Mouse (Mus musculus) gastrocnemius, adult 8-10 months (tissue): ENCODE results near the gene Chn2. TPM values are rescaled to one million over a fixed set of nuclear protein-coding genes. Genes with fewer than 3 reads are reported as not detected.

ENCODE experiments used
- DNase-seq, 2 experiments: peaks; one replicate each; pipeline ENCODE4 v3.0.0; 2022; ENCODE audit warnings: low spot score in 2 of 2
- total RNA-seq, 4 experiments: library from RNA; stranded (reverse); gene quantifications; 2 replicates each; pipeline ENCODE4 v1.2.4; 2022

Chn2 gene
- total RNA-seq, 4 experiments from 2014 or later, result 0.75 to 1.7 (median 1.2) TPM

GRCm38 (mm10) chr6:54116299-54116698 lies 76.9 kb downstream of the Chn2 start:
- DNase-seq, result no peak

- DNase-seq, result no peak
These were observed 77.7 kb downstream of the Chn2 start for GRCm38 (mm10) chr6:54117001-54117591.

- no peak for DNase-seq
These were observed 79.0 kb downstream of the Chn2 start for GRCm38 (mm10) chr6:54118395-54118794.

DNA sequence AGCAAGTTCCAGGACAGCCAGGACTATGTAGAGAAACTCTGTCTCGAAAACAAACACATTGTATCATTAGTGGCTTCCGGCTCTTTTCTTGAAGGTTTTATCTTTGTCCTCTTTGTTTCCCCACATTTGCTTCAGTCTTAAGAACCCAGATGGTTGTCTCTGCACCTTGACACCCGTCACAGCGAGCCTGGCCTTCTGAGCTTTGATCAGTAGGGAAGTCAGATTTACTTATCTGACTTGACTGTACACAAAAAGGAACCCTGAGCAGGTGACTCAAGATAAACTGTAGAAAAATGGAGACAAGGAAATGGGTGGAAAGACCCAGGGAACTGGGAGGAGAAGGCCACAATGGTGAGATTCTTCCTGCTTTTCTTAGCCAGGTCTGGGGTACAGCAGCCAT lies 79.5 kb downstream of the Chn2 start:
- DNase-seq, result no peak

GRCm38 (mm10) chr6:54119461-54119860 lies 80.1 kb downstream of the Chn2 start:
- DNase-seq, result no peak

DNA sequence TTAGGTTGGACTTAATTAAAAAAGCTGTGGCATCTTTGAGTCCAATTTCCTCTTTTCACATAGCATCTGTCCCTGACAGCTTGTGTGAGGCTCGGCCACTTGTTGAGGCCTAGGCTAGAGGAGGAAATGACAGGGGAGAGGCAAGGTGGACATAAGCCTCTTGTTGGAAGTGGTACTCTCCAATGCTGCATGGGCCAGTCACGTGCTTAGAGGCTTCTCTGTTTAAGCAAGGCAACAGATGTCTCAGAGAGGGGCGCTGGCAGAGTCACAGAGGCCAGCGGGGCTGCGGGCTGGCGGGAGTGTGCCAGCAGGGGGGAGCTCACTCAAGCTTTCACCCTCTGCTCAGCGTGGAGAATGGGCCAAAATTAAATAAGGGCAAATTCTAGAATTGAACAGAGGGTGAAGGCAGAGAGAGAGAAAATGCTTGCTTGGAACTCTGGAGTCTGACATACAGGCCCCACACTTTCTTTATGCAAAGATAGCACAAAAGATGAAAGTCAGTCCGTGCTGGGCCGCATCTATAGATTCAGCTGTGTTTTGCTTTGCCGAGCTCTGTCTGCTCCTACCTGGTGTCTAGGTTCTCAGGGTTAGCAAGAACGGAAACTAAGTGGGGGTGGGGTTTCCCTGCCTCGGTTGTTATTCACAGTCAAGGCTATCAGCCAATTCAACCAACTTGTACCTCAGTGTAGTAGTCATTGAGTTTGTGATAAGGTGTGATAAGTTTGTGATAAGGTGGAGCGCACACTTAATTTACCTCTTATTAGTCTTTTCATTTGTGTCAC lies 80.7 kb downstream of the Chn2 start:
- DNase-seq, result no peak

DNA sequence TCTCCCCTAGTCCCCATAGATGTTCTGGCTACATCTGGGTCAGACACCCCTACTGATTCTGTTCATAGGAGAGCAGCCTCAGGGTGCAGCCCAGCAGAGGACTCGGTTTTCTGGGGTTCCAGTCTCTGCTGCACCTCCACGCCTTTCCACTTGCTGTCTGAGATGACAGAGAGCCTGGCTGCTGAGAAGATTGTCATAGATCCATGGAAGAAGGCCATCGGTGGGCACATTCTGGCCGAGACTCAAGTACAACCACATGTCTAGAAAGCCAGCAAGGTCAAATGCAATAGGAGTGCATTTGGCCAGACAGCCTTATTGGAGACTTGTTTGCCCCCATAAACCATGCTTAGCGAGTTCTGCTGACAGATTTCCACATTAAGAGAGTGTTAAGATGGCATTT lies 81.5 kb downstream of the Chn2 start:
- DNase-seq, result no peak

DNA sequence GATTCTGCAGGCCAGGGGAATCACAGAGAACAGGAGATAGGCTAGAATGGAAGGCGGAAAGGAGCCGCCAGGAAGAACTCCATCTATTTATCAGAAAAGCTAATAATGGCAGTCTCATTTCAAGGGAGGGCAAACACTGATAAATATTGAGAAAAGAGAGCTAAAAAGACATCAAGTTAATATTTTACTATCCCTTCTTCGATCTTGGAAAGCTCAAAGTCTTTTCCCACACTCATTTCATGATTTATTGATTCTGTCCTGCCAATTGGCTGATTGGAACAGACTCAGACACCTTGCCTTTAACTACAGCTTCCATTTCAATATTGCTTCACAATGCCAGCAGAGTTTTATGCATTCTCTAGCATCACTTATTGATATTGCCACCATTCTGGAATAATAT lies 85.2 kb downstream of the Chn2 start:
- no peak for DNase-seq

DNA sequence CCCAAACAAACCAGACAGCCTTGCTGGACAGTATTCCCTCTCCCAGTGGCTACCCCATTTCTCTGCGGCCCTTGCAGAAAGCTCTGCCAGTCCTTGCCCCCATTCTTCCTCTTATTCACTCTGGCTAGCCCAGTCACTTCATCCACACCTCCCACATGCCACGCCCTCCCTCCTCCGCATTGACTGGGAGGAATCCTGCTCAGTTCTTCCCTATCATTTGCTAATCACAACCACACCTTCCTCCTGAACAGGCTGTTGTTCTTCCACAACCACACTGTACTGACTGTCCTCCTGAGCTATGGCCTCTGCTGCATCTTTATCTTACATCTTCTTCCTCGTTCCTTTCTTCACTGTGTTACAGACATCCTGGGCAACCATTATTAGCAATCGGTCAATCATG lies 86.2 kb downstream of the Chn2 start:
- DNase-seq, result no peak

- DNase-seq, result no peak
These were observed 87.1 kb downstream of the Chn2 start for GRCm38 (mm10) chr6:54126225-54126992.

DNA sequence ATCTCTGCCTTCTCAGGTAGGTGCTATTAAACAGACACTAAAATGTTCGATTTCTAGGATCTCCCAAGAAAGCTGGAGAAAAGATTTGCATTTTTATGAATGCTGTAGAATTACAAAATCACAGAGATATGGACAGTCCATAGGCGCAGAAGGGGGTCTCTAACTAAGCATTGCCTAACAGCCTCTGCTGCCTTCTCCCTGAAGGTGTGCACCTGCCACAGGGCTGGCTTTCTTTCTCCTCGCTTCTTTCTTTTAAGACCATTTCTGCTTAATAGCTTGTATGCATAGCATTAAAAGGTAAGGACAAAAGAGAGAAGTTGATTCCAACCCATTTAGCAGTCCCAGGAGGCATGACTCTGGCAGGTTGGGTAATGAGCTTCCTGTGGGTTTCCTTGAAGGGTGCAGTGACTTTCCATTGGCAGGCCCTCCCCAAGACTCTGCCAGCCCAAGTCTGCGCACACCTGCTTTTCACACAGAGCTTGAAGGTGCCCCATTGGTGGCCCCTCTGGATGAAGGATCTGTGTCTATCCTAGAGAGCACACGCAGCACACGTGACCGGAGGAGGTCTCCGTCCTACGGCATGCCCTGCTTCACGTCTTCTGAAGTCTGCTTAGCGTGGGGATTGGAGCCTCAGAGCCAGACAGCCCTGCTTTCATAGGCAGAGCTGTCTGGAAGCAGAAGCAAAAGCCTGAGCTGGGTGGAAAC lies 87.8 kb downstream of the Chn2 start:
- no peak for DNase-seq

- DNase-seq, result no peak
These were observed 89.3 kb downstream of the Chn2 start for GRCm38 (mm10) chr6:54128702-54129101.

DNA sequence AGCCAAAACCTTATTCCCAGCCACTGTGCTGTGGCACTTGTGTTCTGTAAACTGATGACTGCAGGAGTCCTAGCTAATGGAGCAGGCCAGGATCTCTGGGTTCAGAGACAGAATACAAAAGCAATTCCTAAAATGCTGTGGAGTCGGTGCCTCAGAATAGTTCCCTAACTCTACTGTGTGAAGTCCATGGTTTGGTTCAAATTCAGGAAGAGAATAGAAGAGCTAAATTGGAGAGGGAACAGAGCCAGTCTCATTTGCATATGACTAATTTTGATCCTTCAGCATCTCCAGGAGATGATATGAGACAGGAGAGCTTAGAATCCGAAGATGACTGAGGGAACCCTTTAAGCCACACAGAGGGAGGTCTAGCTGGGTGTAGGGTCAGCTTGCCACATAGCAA lies 90.2 kb downstream of the Chn2 start:
- DNase-seq, result no peak

- DNase-seq, result no peak
These were observed 91.5 kb downstream of the Chn2 start for GRCm38 (mm10) chr6:54130881-54131280.

DNA sequence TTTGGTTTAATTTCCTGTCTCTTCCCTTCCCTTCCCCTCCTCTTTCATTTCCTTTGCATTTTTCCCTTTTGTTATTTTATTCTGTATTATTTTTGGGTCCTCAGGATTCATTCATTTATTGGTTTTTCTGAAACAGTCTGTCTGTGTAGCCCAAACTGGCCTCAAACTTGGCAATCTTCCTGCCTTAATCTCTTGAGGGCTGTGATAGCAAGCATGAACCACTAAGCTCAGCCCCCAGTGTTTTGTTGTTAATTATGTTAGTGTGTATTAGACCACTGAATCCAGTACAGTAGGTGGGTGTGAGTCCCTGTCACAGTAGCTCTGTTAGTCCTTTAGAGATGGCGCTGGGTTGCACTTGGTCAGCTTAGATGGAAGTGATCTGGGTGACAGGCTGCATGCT lies 93.2 kb downstream of the Chn2 start:
- DNase-seq, result no peak

DNA sequence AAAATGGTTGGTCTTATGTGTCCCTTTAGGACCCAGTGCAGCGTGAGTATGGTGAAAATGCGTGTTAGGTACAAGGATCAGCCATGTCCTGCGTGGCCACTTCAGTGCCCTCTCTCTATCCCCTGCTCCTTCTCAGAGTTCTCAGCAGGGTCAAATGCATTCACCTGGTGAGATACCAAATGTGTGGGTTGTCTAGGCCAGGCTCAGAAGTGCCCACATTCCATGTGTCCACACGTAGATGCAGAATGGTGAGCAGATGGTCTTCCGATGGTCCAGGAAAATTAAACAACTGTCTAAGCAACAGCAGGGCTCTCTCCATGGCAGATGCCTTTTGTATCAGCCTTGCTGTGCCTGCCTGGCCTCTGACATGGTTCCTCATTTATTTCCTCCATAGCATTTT lies 93.9 kb downstream of the Chn2 start:
- DNase-seq, result no peak

DNA sequence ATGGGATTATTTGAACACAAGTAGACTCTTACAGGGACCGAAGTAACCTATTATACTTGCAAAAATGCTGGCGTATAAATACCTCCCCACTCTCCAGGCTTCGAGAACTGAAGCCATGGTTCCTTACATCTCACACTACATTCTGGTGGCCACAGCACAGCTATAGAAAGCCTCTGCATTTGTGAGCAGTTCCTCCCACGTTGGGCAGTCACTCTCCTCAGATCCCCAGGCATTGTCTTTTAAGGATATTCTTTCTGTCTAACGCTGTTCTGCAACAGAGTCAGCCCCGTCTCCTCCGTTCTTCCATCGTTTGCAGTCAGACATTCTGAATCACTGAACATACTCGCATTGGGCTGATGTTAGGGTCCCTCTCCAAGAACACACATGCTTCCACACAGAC lies 98.8 kb downstream of the Chn2 start:
- no peak for DNase-seq

- no peak for DNase-seq
These were observed 101.1 kb downstream of the Chn2 start for GRCm38 (mm10) chr6:54140488-54140887.

DNA sequence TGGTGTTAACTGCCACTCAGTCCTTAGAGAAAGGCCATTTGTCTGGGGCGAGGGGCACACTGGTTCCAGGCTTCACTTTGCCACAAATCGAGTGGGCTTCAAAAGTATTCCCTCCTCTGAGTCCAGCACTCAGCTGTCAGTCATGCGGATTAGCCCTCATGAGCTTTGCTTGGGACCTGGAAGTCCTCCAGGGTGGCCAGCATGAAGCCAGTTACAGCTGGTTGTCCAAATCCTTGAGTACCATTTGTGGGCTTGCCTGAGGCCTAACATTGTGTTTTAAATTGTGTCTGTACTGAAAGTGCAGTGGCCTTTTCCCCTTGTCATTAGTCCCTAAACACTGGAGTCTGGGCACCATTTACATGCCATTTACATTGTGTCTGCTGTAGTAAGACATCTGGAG lies 101.8 kb downstream of the Chn2 start:
- DNase-seq, result no peak

GRCm38 (mm10) chr6:54142848-54143651 lies 103.7 kb downstream of the Chn2 start:
- no peak for DNase-seq

GRCm38 (mm10) chr6:54143652-54143960 lies 104.3 kb downstream of the Chn2 start:
- DNase-seq, result no peak
